Mouse (Mus musculus) frontal cortex, postnatal 25 days (tissue): ENCODE measurements around the gene Slc9a9.

Experiments
- DNase-seq, 2 experiments: peaks; one replicate each; pipeline ENCODE4 v3.0.0; 2022; ENCODE audit warnings: low spot score in 2 of 2

The Slc9a9 gene

DNA sequence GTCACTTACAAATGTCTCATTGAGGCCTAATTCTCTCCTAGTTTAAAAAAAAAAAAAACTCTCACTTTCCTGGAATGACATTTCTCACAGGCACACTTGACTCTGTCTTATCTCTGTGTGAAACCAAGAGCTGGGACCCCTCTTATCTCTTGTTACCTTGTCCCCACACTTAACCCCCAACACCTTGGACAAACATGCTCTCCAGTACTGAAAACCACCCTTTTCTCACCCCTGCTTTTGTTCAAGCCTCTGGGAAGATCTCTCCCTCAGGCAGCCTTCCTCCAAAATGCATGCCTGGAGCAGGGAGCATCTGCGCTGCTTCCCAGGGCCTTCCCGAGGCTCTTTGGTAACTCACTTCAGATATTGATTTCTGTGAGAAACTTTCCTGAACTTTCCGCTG, 524.0 kb downstream of the Slc9a9 start:
- DNase-seq = no peak

DNA sequence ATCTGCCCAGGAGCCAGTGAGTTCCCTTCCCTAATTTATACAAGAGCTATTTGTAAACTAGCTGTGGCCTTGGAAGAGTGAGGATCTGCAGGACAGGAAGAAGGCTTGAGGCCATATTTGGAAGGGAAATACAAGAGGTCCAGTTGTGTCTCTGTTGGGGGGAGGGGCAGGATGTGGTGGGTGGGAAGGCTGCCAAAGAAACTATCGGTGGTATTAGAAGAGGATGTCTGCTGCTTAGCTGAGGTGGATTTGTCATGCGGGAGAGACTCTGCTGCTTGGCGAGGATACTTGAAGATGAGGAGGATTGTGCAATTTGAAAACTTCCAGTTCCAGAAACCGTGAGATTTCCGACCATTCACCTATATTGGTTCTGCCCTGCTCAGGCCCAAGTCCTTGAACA, 524.4 kb downstream of the Slc9a9 start:
- no peak for DNase-seq

DNA sequence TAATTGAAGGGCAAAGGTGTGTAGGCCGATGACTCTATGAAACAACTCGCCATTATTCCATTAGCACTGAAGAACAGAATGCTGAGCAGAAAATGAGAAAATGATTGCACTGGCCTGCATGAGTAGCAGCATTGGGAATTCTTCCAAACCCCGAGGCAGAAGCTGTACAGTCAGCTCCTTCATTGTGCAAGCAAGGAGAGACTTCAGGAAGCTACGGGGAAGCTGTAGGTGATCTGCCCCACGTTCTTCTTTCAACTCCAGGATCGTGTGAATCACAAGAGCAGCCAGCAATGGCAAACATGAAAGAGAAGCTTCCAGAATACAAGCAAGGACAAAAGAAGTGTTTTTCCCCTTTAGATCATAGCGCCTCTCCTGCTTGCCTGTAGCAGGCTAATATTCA, 538.0 kb downstream of the Slc9a9 start:
- DNase-seq = no peak

DNA sequence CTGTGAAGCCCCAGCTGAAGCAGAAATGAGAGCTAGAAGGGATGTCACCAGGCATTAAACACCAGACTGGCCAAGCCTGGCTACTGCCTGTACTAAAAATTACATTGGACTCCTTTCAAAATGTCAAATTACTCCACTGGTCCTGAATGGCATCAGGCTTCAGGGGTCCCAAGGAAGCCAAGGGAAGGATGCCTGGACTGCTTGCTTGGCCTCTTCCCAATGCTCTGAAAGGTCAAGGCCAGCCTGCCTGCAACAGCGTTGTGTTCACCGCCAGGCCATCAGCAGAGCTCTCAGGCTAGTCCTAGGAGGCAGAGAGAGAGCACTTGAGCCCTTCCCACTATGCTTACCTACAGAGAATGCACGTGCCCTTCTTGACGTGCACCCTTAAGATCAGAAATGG, 539.0 kb downstream of the Slc9a9 start:
- DNase-seq = no peak

DNA sequence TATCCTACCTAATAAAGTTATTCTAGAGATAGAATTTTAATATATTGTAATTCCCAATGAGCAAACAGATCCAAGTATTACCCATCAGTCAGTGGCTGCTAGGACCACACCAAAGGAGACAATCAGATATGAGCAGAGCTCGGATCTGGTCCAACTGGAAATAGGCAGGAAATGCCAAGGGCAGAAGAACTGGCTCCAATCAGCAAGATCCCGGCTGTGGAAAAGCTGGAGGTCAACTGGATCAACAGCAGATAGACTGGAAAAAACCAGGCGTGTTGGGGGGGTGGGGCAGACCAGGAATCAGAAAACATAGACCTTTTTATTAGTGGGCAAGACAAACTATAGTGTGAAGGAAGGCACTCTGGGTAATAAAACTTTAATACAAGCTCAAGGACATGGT, 550.3 kb downstream of the Slc9a9 start:
- DNase-seq = no peak

DNA sequence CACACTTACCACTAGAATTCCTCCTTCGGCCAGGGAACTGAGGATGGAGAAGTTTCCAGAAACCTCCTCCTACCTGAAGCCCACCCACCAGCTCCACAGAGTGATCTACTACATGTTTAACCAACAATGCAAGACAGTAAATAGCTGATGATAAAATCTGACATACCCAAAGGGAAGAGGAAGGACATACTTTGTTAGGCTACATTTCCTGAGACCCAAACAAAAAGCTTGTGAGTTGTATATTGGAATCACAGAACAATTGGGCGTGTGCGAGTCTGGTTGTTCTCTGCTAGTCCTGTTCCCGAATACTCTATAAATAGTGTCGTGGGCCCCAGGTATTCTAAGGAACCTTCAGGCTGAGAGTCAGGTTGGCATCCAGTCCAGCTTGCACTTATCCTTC, 551.6 kb downstream of the Slc9a9 start:
- no peak for DNase-seq

DNA sequence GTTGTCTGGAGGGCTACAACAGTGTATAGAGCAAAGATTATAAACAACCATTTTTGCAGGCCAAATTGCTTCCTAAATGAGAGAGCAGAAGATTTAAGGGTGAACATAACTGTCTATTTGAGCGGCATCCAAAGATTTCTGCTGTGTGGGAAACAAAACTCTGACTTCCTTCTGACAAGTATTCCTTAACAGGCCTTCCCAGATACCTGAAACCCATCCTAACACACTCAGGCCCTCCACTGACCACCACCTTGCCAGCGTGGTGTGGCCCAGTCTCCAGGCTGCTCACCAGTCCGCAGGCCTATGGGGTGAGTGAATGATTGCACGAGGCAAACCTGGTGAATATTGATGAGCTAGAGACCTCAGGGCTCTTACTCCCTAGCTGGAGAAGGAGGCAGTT, 557.3 kb downstream of the Slc9a9 start:
- no peak for DNase-seq

DNA sequence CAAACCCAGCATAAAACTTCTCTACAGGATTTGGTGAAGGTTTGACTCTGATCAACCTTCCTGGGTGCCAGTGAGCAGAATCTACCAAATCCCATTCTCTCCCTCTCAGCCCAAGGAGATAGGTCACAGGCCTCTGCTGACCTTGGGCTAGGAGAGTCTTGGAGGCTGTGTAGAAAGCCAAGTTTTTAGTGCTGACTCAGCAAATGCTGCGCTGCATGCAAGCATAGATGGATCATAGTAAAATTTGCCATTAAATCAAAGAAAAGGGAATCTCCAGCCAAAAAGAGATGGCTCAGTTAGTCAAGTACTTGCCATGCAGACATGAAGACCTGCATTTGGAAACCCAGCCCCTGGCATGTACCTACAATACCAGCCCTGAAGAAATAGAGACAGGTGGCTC, 558.4 kb downstream of the Slc9a9 start:
- no peak for DNase-seq

DNA sequence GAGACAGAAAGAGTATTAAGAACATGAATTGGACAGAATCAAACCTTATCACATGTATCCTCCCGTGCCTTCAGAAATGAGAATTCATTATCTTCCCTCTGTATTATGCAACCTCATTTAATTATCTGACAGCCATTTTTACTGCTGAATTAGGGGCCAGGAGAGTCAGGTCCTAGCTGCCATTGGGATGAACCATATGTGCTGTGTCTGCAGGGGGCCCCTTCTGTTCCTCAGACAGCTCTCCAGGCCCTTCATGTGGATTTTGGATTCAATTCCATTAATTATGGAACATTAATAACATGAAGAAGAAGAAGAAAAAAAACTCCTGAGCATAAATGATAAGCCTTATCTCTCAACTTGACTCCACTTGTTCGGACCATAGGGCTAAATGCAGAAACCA, 559.4 kb downstream of the Slc9a9 start:
- DNase-seq = no peak

DNA sequence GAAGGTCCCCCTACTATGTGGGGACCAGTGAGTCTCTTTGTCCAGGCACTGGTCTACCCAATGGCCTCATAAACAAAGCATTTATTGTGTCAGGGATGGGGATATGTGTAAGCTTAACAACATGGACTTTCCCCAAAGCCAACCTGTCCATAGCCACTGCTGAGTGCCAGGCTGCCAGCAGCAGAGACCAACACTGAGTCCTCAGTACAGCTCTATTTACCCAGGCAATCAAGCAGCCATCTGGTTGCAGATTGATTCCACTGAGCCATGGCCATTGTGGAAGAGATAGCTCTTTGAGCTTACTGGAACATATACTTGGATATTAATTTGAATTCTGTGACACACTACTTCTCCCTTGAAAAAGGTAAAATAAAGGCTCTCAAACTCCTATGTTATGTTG, 570.2 kb downstream of the Slc9a9 start:
- no peak for DNase-seq

DNA sequence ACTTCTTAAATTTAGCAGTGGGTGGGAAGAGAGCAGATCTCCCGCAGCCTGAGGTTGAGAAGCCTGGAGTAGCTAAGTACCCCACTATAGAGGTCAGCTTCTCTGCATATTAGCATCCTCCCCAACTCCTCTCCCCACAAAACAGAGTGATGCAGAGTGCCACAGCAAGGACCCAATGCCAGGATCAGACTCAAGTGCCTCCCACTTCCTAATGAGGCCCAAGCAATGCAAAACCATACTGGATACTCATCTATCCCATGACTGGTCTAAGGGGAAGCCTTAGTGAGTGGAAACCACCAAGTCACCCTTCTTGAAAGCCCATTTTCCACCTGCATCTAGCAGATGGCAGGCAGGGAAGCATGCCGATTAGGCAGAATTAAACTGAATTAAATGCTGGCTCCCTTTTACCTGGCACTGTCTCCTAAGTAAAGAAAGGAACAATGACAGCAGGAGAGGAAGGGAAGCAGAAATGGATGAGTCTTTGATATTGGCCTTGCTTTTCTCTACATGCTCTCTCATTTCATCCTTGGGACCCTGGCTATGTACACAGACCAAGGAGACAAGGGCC, 573.0 kb downstream of the Slc9a9 start:
- DNase-seq = no peak

DNA sequence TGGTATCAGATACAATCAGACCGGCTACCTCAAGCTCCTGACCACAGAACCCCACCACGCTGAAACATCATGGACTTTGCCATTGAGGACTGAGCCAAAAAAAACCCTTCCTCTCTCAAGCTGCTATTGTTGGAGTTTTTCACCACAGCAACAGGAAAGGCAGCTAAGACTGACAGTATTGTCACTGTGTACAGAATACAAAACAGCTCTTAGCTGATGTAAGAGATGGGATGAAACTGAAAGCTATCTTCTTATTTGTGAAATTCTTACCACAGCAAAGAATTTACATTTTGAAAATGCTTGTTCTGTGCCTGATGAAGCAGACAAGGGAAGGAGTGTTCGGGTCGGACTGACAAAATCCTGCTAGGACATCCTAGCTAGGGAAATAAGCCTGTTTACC, 584.5 kb downstream of the Slc9a9 start:
- no peak for DNase-seq

DNA sequence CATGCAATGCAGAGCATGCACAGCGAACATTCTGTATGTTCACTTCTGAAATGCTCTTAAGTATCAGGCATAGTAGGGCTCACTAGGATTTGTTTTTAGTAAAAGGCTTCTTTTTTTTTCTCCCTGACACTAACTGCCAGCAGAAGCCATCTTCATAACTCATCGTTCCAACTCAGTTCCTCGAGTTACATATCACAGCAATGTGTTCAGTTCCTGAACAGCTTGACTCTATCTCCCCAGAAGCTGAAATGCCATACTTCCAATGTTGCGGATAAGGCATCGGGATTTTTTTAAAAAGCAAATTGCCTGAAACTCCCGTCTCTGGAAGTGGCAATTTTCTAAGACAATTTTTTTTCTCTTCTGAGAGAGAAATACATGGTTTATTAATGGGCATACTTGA, 586.1 kb downstream of the Slc9a9 start:
- DNase-seq = no peak

DNA sequence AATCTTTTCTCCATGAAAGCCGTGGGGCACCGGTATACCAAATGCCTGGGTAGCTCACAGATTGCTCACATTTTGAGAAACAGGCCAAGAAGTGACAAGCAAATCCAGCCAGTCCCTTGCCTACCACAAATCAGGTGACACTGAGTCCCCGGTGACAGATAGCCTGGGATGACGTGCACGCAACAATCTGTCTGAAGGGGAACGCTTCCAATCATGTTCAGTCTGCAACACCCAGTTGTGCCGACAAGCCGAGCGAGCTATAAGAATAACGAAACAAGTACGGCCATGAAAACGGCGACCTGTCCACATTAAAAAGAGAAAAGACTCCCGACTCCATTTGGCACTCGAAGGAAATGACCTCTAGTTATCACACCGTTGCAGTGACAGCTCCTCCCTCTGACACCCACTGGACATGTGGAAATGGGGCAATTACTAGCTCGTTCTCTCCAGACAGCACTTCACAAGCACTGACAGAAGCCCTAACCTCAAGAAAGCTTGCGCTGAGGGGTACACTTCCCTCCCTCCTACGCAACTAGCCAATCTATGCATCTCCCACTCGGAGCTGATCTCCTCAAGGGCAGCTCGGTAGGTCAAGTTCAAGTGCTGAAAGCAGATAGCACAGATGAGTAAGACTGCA, 587.1 kb downstream of the Slc9a9 start:
- DNase-seq = no peak

DNA sequence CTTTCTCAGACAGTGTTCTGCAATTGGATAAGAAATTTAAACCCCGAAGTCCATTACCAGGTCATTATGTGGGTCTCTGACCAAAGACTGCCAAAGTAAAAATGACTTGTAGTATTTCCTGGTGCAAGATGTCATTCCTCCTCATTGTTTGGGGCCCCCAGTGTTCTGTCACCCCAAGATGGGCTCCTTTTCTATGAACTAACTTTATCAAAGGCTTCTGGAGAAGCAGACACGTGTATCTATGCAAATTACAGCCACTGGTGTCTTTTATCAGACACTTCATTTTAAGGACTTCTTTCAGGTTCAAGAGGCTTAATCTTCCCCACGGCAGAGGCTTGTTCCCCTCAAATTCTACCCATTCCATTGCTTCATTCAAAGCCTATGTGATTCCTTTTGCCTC, 593.1 kb downstream of the Slc9a9 start:
- DNase-seq = no peak

DNA sequence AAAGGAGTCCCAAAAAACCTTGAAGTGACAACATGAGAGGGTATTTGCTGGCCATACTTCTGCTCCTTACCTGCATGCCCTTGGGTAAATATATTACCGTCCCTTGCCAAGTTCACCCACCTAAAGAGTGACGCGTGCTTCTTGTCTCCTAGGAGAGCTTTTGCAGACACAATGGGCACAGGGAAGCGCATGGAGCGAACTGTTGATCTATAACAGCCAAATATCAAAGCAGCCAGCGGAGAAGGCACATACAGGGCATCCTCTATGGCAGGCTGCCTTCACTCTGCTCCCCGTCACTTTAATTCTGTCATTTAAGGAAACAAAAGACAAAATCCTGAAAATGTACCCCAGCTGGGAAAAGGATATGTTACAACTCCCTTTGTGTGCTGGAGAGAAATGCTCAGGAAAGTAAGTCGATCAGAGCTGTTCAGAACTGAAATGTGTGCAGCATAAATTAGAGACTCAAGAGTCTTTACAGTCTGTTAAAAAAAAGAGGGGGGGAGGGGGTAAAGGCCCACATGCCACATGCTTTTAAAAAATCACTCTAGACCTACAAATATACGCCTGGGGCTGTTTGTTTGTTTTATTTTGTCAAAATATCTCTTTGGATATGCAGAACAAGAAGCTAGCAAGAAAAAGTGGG, 594.3 kb downstream of the Slc9a9 start:
- no peak for DNase-seq

DNA sequence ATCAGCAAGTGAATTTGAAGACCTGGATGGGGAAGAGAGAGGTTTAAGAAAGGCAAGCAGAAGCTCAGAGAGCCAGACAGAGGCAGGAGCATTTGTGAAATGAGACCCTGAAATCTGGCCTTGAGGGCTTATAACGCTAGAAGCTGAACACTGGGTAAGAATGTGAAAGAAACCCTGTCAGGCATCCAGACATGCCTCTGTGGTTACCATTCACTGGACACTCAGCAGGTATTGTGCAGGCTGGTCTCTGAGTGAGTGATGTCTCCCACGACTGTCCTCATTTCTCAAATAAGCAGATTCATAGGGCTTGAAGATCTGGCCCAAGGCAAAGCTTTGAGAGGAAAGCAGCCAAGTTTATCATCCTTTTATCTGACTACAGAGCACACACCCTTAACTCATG, 596.5 kb downstream of the Slc9a9 start:
- no peak for DNase-seq

DNA sequence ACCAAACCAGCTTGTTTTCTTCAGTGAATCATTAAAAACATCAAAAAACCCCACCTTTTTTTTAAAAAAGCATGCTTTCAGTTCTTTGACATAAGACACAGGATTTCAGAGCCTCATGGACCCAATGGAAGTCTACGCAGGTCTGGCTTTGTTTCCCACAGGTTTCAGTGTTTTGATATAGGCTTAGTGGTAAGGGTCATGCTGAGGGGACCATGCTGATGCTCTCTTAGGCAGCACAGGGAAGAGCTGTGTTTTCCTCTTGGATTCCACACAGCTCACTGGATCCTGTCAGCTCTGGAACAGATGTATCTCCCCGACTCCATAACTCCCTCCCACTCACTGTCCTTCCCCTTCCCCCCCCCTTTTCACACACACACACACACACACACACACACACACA, 597.2 kb downstream of the Slc9a9 start:
- DNase-seq = no peak

DNA sequence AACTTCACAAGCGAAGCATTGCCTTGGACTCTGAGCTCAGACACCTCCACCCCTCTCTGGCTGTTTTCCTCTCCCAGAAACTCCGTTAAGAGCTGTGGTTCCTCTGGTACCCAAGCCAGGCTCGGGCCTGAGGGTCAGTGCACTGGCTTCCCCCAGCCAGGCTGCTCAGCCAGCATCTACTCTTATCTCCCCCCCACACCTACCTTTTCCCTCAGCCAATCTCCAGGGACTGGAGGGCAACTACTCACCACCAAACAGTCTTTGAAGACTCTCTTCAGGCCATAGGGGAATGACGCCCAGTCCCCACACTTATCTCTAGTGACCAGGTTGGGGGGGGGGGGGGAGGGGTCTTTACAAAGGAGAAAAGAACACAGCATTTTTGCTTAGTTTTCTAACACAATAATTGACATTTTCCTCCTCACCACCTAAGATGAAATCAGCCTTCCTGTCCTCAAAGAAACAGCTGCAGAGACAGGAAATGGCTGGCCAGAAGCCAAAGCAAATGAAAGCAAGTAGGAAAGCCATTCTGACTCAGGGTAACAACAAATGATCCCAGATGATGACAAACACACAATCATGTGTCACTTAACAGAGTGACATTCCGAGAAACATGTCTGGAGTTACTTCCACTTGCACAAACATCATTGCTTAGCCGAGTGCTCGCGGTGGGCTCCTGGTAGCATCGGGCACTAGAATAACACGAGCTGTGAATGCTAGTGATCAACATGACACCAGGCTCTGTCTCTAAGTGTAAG, 610.1 kb downstream of the Slc9a9 start:
- no peak for DNase-seq
